In the genomic region with DNA sequence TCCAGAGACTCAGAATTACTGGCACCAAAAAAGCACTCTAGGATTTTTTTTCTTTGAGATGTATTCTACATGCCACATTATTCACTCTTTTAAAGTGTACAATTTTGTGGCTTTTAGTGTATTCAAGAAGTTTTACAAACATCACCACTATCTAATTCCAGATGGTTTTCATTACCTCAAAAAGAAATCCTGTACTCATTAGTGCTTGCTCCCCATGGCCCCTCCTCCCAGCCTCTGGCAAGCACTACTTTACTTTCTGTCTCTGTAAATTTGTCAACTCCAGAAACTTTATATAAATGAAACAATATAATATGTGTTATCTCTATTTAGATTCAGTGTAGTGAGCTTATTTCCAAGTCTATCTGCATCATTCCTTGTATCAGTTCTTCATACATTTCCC, we compare ENCODE assay signal across 29 mouse cellular contexts.
DNase-seq lines count a peak whose midpoint lies in the region; ATAC-seq lines count a peak whose summit lies in the region.
"Had no signal": no experiment of that assay in that cellular context is flagged by ENCODE, and none has a peak within 500 bp of the region (broad histone marks: within the 10 kb centered on the region; RNA-seq: fewer than 3 reads in every experiment).

No protein-coding gene starts in this region.

- no peaks in the 10 kb centered on the region for H3K27me3 ChIP-seq in embryonic facial prominence, embryonic 14.5 days (replicated peaks; ENCODE audit: control insufficient read depth, insufficient read depth, low read length)
- H3K27me3 ChIP-seq: CH12.LX; embryonic facial prominence, embryonic 12.5 days; embryonic facial prominence, embryonic 15.5 days; forebrain, embryonic 12.5 days had no signal

- H3K9me3 ChIP-seq in embryonic facial prominence, embryonic 14.5 days (ENCODE audit: control insufficient read depth, low read length), result no peaks in the 10 kb centered on the region
- H3K9me3 ChIP-seq: embryonic facial prominence, embryonic 12.5 days; embryonic facial prominence, embryonic 15.5 days; forebrain, embryonic 10.5 days; forebrain, embryonic 12.5 days; G1E had no signal

- DNase-seq in gastrocnemius, adult 18-20 months (ENCODE audit: low spot score), result peak; percentile 2
- DNase-seq in gastrocnemius, postnatal 10 days, result no peak
- peak; percentile 58 for DNase-seq in 3T3-L1 (ENCODE audit: low read depth, low spot score)
- DNase-seq in NIH3T3 (ENCODE audit: low read depth), result peak; percentile 34
- DNase-seq in embryonic facial prominence, embryonic 14.5 days (ENCODE audit: low spot score), result peak; percentile 51
- no peak for DNase-seq in Muller cell, postnatal 12 days (ENCODE audit: inconsistent ontology term)
- no peak for DNase-seq in embryo, embryonic 10 days (ENCODE audit: low spot score)
- DNase-seq: adrenal gland, adult 2 months; adrenal gland, postnatal 10 days; adrenal gland, postnatal 25 days; B cell, adult 2 months; cerebellum, adult 11 months; cerebellum, adult 18-20 months; cerebellum, adult 8-10 months; cerebellum, adult 9-11 months; cerebellum, postnatal 14 days; cerebellum, postnatal 36 days had no signal

- H3K9ac ChIP-seq in embryonic facial prominence, embryonic 14.5 days (ENCODE audit: low read depth, low read length), result no peak overlapping the region
- H3K9ac ChIP-seq: embryonic facial prominence, embryonic 12.5 days; embryonic facial prominence, embryonic 15.5 days; forebrain, embryonic 12.5 days had no signal

- H3K27ac ChIP-seq in embryonic facial prominence, embryonic 14.5 days (replicated peaks; ENCODE audit: low read depth, low read length), result no peak overlapping the region
- H3K27ac ChIP-seq: embryonic facial prominence, embryonic 12.5 days; embryonic facial prominence, embryonic 15.5 days; forebrain, embryonic 10.5 days; forebrain, embryonic 12.5 days had no signal

- no peak overlapping the region for H3K4me2 ChIP-seq in embryonic facial prominence, embryonic 14.5 days (ENCODE audit: low read depth, low read length)
- H3K4me2 ChIP-seq: embryonic facial prominence, embryonic 12.5 days; embryonic facial prominence, embryonic 15.5 days; forebrain, embryonic 12.5 days had no signal

- no peak overlapping the region for H3K4me3 ChIP-seq in embryonic facial prominence, embryonic 14.5 days (ENCODE audit: low read depth, low read length)
- H3K4me3 ChIP-seq: embryonic facial prominence, embryonic 12.5 days; embryonic facial prominence, embryonic 15.5 days; erythroblast, embryonic 14.5 days; forebrain, embryonic 10.5 days; forebrain, embryonic 12.5 days had no signal

- no peak for ATAC-seq in embryonic facial prominence, embryonic 14.5 days (ENCODE audit: low read depth)
- ATAC-seq: activated CD4-positive, CD25-positive, alpha-beta regulatory T cell, adult 4 months; CD4-positive, CD25-positive, alpha-beta regulatory T cell, adult 4 months; forebrain, embryonic 14.5 days; forebrain, embryonic 16.5 days; Patski had no signal

- no peaks in the 10 kb centered on the region for H3K4me1 ChIP-seq in embryonic facial prominence, embryonic 14.5 days (ENCODE audit: control insufficient read depth, insufficient read depth, low read length)
- H3K4me1 ChIP-seq: embryonic facial prominence, embryonic 12.5 days; embryonic facial prominence, embryonic 15.5 days; forebrain, embryonic 10.5 days; forebrain, embryonic 12.5 days had no signal

- H3K36me3 ChIP-seq in embryonic facial prominence, embryonic 14.5 days (ENCODE audit: control insufficient read depth, insufficient read depth, low read length), result no peaks in the 10 kb centered on the region
- H3K36me3 ChIP-seq: embryonic facial prominence, embryonic 12.5 days; embryonic facial prominence, embryonic 15.5 days; forebrain, embryonic 10.5 days; forebrain, embryonic 12.5 days; G1E had no signal

Comparison
In these comparisons a context has a peak if more than half of its experiments do, and no peak if none do; other contexts are left out.
1. DNase-seq: peak in gastrocnemius, adult 18-20 months (single experiment), 3T3-L1 (single experiment), NIH3T3 (single experiment) and embryonic facial prominence, embryonic 14.5 days (single experiment); none in gastrocnemius, postnatal 10 days (single experiment), Muller cell, postnatal 12 days (single experiment) and embryo, embryonic 10 days (single experiment).